Mouse (Mus musculus): ENCODE results near the gene Actr3b. TPM values are rescaled to one million over a fixed set of nuclear protein-coding genes. Genes with fewer than 3 reads are reported as not detected.
"Not testable (repeated sequence)": the region's sequence is repeated elsewhere in the genome, so short reads cannot be mapped to it uniquely, and the experiment has no call there.

The Actr3b gene
- total RNA-seq, 2 experiments from 2014 or later, result 1.7 to 6.6 TPM

DNA sequence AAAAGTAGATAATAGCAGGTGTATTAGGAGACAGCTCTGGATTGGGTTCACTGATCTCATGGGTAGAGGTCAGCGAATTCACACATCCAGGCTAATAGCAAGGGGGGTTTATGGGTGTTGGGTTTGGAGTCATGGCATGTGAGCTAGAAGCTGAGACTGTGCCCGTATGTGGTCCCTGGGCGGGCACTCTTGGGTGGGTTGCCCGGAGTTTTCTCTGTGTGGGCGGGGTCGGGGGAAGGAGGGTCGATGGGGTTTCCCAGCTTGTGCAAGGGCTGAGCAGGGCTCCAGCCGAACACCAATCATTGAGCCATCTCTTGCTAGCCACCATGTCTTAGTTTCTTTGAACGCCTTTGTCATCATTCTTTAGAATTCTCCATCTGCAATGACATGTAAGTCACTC, 12.7 kb downstream of the Actr3b start:
- intact Hi-C loops (cut with DNase I), result no loop called here
- no peak for DNase-seq

DNA sequence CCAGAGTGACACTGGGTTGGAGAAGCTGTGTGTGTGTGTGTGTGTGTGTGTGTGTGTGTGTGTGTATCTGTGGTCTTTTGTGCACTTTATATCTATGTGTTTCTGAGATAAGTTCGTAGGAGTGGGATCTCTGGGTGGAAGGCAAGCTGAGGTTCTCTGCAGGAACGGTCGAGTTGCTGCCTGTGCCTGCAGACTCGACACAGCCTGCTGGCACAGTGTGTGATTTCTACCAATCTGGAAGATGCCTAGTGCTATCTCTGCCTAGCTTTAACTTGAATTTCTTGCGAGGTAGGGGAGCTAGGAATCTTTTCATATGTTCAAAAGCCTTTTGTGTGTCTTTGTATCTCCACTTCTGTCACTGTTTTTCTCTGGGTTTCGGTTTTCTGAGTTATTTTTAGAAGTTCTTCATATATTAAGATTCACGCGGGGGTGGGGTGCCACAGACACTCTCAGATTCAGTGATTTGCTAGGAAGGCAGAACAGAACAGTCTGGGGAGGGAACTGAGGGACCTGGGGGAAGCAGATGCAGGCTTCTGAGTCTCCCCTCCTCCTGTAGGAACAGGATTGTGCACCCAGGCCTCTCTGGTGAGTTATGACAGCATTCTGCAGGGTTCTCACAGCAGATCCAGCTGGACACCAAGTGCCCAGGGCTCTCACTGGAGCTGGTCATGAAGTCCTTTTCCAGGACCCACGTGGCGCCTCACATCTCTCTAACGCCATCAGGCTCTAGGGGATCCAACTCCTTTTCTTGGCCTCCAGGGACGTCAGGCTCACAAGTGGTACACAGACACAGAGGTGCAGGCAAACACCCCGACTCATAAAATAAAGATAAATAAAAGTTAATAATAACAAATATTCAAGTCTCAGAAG, 14.4 kb downstream of the Actr3b start:
- intact Hi-C loops (cut with DNase I), result no loop called here
- DNase-seq, result no peak

DNA sequence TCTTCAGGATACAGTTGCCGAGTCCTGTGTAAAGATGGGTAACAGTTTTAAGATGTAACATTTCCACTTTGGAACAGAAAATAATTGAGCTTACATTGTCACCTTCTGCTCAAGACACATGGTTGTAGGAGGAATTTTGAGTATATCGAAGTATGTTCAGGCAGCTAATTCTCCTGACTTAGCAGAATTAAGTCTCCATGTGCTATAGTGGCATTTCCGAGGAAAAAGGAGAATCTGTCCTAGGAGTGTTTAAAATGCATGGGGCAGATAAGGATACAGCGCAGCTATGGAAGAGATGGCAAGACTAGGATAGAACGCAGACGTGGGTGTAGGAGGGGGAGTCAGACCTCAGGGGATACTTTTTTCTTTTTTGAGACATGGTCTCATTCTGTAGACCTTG, 31.8 kb downstream of the Actr3b start:
- intact Hi-C loops (cut with DNase I), result no loop called here
- no peak for DNase-seq

DNA sequence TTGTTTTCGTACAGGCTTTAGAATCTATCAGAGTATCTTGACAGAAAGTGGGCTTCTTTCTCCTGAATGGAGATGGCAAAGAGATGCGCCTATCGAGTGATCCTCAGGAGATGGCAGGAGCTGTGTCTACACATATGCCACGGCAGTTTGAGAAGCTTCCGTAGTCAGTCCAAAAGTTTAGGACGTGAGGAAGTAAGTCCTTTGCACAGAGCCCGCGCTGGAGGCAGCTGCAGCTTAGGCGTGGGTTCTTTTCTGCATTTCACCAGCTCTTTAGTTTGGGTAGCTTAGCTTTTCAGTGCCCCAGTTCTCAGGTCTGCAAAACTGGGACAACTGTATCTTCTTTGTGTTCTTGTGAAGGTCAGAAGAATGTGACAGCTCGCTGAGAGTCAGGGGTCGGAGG, 38.0 kb downstream of the Actr3b start:
- intact Hi-C loops (cut with DNase I), result no loop called here
- DNase-seq, result no peak

DNA sequence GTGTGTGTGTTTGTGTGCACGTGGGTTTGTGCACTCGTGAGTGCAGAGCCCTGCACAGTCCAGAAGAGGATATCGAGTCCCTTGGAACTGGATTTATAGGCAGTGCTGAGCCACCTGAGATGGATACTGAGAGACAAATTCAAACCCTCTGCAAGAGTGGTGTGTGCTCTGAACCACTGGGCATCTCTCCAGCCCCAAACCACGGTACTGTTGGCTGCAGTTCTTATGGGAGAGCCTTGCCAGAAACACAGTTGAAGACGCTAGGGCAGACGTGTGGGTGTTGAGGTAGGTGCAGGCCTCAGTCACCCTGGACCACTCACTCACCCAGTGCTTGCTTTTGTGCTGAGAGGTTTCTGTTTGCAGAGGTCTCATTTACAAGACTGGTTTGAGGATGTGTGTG, 41.1 kb downstream of the Actr3b start:
- DNase-seq, result no peak
- intact Hi-C loops (cut with DNase I), result no loop called here

DNA sequence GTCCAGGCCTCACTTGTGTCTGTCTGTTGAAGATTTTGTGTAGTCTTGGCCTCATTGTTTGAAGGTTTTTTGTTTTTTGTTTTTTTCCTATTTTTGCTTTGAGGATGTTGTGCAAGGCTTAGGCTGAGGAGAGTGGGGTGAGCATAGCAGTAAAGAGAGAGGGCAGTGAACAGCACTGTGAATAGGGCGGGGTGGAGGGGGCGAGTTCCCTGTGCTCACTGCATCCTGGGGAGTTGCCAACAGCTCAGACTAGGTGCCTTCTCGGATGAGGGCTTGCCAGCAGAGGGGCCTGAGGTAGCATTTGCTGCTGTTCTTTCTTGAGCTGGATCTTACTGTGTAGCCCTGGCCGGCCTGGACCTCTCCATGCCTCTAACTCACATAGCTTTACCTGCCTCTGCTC, 41.9 kb downstream of the Actr3b start:
- DNase-seq, result no peak
- intact Hi-C loops (cut with DNase I), result no loop called here

DNA sequence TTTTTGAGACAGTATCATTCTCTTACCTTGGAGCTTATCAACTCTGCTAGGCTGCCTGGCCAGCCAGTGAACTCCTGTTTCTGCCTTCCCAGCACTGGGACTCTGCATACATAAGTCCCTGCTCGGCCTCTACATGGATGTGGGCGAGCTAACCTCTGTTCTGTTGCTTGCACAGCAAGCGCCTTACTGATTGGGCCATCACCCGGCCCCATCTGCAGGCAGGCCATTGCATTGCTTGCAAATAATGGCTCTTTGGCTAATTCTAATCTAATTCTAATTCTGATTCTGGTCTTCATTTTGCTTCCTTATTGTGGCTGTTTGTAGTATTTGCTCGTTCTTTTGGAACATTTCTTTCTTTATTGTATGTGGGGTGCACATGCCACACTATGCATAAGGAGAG, 44.8 kb downstream of the Actr3b start:
- no peak for DNase-seq
- intact Hi-C loops (cut with DNase I), result no loop called here

DNA sequence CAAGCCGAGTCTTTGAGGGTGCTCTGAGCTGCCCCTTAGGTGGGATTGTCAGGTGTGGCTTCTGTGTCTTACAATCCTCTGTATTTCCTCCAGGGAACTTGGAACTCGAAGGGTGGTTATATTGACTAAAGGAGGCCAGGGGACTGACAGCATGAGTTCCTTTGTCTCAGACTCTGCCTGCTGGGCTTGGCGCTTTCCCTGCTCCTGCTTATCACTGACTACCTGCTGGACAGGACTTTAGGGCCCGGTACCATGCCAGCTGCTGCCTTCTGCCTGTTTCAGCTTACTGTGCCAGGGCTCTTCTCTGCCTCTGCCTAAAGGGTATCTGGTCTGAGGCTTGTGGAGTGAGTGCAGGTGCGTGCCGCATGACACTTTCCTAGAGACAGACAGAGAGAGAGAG, 53.1 kb downstream of the Actr3b start:
- intact Hi-C loops (cut with DNase I), result no loop called here
- no peak for DNase-seq

DNA sequence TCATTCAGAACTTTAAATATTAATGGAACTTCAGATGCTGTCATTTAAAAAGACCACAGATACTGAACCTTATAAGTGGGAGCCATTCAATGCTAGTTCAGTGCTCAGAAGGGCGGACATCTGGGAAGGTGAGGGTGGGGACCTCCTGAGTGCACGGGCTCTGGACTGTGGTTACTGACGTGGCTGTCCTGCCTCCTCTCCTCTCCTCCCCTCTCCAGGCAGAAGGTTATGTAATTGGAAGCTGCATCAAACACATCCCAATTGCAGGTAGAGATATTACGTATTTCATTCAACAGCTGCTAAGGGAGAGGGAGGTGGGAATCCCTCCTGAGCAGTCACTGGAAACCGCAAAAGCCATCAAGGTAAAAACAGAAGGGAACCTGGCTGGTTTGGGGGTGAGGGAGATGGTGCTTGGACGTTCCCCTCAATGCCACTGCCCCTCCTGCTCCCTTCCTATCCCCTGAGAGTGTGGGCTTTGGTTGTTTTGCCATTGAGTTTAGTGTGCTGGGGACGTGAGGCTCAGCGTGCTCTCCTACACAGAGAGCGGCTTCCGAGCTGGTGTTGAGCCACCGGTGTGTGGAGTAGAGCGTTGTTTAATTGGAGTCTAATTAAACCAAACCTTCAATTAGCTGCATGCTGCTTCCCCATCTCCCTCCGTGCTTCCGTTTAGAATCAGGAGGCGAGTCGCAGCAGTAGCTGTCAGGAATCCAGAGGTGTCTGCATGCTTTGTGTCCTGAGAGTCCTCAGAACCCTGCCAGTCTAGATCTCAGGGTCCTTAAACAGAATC, 69.7 kb downstream of the Actr3b start:
- DNase-seq, result no peak
- intact Hi-C loops (cut with DNase I), result loop anchor here (5.0 kb wide), 1 partner anchor 412 kb away; no protein-coding TSS in a partner anchor

DNA sequence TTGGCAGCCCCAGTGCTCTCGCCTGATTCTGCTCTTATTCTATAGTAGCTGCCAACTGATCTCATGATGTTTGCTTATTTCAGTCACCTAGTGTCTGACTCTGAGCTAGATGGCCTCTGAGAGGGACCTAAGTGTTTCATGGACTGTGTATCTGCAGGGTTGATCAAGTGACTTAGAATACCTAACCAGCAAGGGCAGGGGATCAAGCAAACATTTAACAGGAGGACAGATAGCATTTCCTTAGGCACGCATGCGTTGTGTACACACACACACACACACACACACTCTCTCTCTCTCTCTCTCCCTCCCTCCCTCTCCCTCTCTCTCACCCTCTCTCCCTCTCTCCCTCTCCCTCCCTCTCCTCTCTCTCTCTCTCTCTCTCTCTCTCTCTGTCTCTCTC, 71.0 kb downstream of the Actr3b start:
- no peak for DNase-seq
- intact Hi-C loops (cut with DNase I), result loop anchor here (5.0 kb wide), 1 partner anchor 414 kb away; no protein-coding TSS in a partner anchor

DNA sequence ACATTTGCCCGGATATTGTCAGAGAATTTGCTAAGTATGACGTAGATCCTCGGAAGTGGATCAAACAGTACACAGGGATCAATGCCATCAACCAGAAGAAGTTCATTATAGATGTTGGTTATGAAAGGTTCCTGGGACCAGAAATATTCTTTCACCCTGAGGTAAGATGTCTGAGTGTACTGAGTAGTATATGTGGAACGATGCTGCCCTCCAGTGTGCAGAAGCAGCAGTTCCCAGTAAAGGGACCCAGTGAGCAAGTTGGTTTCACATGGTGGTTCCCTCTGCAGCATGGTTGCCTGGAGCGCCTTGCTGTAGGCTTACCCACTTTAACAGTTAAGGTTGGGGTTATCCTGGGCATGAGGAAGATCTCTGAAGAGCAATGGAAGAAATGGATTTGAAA, 71.8 kb downstream of the Actr3b start:
- intact Hi-C loops (cut with DNase I), result loop anchor here (5.0 kb wide), 1 partner anchor 414 kb away; no protein-coding TSS in a partner anchor
- DNase-seq, result no peak

DNA sequence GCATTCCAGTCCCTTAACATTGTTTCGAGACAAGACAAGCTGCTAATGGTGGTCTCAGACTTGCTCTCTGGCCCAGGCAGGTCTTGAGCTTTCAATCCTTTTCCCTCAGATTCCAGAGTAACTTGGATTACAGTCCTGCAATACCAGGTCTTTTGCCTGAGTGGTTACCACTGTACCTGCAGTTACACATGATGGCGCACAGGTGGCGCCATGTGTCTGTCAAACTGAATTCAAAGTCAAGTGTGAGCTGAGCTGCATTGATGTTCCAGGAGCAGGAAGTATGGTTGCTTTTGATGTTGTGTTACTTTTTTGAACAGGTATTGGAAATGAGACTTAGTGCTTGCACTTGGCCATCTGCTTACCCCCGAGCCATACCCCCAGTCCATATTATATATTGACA, 79.6 kb downstream of the Actr3b start:
- intact Hi-C loops (cut with DNase I), result no loop called here
- no peak for DNase-seq

DNA sequence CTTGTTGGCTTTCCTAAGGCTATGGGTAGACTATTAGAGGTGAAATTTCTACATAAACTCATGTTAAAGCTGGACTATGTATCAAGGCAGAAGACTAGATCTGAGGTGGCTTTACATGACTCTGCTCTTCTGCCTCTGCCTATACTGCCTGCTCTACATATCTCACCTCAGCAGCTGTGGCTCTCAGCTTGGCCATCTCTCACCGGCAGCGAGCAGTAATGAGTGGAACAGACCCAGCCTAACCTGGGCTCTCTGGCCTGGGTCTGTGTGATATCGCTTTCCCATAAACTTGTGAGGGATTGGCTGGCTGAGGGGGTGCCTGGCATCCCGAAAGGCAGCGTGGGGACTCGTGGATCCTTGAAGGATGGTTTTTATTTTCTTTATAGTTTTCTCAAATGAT, 86.8 kb downstream of the Actr3b start:
- DNase-seq, result no peak
- intact Hi-C loops (cut with DNase I), result no loop called here

DNA sequence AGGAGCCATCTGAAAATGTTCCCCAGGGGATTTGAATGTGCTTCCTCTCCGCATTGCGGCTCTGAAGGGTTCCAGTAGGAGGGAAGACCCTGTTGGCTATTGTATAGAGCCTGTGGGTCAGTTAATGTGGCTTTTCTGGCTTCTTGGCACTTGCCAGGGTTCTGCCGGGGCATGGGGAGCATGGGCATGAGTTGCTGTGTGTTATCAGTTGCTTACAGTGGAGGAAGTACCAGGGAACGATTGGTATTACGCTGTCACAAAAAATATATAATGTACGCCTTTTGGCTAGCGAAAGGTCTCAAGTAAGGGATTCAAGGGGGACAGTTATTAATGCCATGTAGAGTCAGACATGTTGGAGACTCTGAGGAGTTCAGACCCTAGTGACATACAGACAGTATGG, 87.4 kb downstream of the Actr3b start:
- intact Hi-C loops (cut with DNase I), result no loop called here
- no peak for DNase-seq

DNA sequence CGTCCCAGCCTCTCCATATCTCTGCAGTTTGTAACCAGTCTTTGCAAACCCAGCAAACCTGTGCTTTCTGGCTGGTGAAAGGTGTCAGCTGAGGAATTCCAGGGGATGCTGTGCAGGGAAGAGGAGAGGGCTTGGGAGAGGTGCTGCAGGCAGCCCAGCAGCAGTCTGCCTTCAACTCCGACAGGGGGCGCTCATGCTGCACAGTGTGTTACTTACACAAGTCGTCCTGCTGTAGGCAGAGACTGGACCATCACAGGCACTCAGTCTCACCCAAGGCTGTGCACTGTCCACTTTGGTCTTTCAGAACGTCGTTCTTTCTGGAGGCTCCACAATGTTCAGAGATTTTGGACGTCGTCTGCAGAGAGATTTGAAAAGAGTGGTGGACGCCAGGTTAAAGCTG, 88.3 kb downstream of the Actr3b start:
- no peak for DNase-seq

DNA sequence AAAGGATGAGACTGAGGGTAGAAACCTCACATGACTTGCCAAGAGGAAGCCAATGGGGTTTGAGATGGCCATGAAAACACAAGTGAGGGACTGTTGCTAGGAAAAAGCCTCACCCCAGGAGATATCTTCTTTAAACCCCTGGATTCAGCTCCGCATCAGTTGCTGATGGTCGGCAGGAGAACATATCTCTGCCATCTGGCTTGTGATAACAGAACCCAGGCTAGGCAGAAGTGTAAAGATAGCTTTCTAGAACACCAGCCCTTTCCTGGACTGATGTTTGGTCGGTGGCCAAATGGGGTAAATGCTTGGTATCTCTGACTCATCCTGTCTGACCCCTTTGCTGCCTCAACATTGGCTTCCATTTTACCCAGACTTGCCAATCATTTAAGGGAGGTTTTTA, 106.4 kb downstream of the Actr3b start:
- DNase-seq, result no peak
- intact Hi-C loops (cut with DNase I), result no loop called here

More for the DNA sequence above, 88.3 kb downstream of the Actr3b start:
- intact Hi-C loops (cut with DNase I), result no loop called here

DNA sequence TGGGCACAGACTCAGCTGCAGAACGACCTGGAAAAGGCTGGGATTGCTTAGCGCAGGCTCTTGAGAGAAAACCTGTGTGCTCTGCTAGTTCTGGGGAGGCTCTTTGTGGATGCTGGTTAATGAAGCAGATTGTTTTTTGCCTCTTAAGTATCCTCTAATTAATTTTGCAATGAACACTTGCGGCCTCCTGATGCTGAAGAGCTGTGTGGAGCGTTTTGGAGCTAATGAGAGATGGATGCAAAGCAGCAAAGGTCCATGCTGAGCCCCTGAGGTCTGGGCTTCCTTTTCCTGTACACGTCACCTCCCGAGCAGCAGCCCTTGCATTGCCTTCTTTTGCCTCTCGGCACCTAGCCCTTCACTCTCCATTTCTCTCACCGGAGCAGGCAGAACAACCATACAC, 110.1 kb downstream of the Actr3b start:
- intact Hi-C loops (cut with DNase I), result no loop called here
- no peak for DNase-seq

DNA sequence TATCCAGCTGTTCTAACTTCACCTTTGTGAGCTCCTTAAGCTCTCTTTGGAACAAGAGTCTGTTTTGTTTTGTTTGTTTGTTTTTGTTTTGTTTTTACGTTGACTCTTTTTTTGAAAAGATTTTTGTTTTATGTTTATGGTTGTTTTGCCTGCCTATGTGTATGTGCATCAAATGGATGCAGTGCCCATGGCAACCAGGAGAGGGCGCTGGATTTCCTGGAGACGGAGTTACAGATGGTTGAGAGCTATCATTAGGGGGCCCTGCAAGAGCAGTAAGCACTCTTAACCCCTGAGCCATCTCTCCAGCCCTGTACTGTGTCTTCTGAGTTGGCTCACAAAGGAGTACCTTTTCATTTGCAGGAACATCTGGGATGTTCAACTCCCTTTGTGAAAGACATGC, 110.8 kb downstream of the Actr3b start:
- intact Hi-C loops (cut with DNase I), result no loop called here
- no peak for DNase-seq

DNA sequence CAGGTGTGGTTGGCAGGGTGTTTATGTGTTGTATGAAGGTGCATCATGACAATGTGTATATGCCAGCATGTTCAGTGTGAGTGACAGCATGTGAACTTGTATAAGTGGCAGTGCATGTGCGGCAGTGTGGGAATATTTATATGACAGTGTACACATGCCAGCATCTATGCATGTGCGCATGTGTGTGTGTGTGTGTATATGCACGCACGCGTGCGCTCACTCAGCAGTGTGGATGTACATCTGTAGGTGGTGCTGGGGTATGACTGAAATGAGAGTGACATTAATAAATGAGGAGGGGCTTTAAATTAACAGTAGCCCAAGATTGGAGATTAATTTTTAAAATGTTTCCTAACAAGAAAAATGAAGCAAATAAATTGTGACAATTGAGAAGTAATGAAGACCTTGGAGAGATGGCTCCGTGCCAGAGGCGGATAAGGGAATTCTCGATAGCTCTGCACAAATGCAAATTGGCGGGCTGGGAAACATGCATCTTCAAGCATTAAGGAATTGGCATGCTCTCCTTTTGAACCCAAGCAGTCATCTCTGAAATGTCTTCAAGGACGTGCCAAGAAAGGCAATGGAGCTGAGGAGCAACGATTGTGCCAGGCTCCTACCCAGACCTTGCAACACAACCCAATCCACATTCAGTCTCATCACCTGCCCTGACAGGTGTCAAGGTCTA, 111.7 kb downstream of the Actr3b start:
- no peak for DNase-seq
- intact Hi-C loops (cut with DNase I), result no loop called here

DNA sequence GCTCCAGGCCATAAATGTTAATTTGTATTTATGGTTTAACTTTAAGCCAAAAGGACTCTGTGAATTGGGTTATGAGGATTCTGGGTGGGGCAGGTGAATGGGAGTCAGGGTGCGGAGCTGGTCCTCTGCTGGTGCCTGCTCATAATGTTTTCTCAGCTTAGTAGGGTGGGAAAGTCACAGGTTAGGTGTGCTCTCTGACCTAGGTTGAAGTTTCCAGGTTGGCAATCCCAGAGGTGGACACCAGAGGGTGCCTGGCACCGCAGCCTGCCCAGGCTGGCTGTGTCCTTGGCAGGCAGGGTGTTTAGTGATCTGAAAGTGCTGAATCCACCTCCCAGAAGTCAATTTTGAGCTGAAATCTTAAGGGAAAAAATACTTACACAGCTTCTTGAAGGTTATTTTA, 113.2 kb downstream of the Actr3b start:
- DNase-seq, result no peak
- intact Hi-C loops (cut with DNase I), result no loop called here

DNA sequence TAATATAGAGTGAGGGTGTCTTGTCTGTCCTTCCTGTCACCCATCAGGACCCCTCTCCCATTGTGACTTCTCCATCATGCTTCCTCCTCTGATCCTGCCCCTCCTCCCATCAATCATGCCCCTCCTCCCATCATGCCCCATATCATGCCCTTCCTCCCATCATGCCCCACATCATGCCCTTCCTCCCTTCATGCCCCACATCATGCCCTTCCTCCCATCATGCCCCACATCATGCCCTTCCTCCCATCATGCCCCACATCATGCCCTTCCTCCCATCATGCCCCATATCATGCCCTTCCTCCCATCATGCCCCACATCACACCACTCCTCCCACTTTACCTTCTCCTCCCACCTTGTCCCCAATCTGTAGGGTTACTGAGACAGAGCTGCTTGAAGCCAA, 116.1 kb downstream of the Actr3b start:
- intact Hi-C loops (cut with DNase I); DNase-seq: not testable (repeated sequence)

Measured in gastrocnemius, postnatal 36 days (tissue).